Mouse (Mus musculus) CH12.LX (cell line): ENCODE measurements around the gene Aldh3b1. TPM values are rescaled to one million over a fixed set of nuclear protein-coding genes. Genes with fewer than 3 reads are reported as not detected.

Experiments used
- DNase-seq: peaks from one replicate; pipeline ENCODE4 v3.0.0-alpha.2; 2013; ENCODE audit errors: extremely low read depth
- H3K27ac ChIP-seq: 2 replicates; pipeline ENCODE4 v1.5.1; 2012; ENCODE audit warnings: low read depth, mild to moderate bottlenecking, control low read depth, moderate library complexity; ENCODE audit not compliant: insufficient read depth
- H3K27me3 ChIP-seq: replicated peaks from 2 replicates; pipeline ENCODE3; 2012; ENCODE audit warnings: inconsistent platforms
- H3K36me3 ChIP-seq, 2 experiments: replicated peaks in 1 of 2; 2 replicates each; pipeline versions ENCODE3 to v1.6.1; 2012; ENCODE audit warnings: inconsistent platforms in 1 of 2, low read length in 1 of 2, mild to moderate bottlenecking in 1 of 2, mixed read lengths in 1 of 2, moderate library complexity in 1 of 2; ENCODE audit not compliant: control insufficient read depth in 1 of 2, insufficient read depth in 1 of 2
- H3K4me1 ChIP-seq, 2 experiments: 2 replicates each; pipeline ENCODE4 v1.6.1; 2012; ENCODE audit warnings: inconsistent platforms in 1 of 2, moderate library complexity in 1 of 2; ENCODE audit not compliant: insufficient read depth in 2 of 2, control insufficient read depth in 1 of 2
- H3K4me2 ChIP-seq: 2 replicates; pipeline ENCODE4 v1.6.1; 2012; ENCODE audit warnings: low read depth, mild to moderate bottlenecking, control low read depth; ENCODE audit not compliant: poor library complexity, insufficient read depth, severe bottlenecking
- H3K4me3 ChIP-seq, 3 experiments: fragments of 150-350 bp in 1 of 3; sonication (generic) in 1 of 3; replicated peaks in 1 of 3; 2 replicates each; pipeline versions ENCODE3 to v1.5.1; 2011 to 2012; ENCODE audit warnings: low read depth in 2 of 3, low read length in 2 of 3, mild to moderate bottlenecking in 2 of 3, moderate library complexity in 2 of 3, control low read depth in 1 of 3, improper control_type of control experiment in 1 of 3, inconsistent platforms in 1 of 3, mixed read lengths in 1 of 3; ENCODE audit not compliant: poor library complexity in 1 of 3
- H3K79me2 ChIP-seq: replicated peaks from 2 replicates; pipeline ENCODE4 v1.6.1; 2012; ENCODE audit warnings: mild to moderate bottlenecking, moderate library complexity; ENCODE audit not compliant: control insufficient read depth, poor library complexity, insufficient read depth, severe bottlenecking; ENCODE audit errors: extremely low read depth
- H3K9ac ChIP-seq: 2 replicates; pipeline ENCODE4 v1.6.1; 2012; ENCODE audit warnings: low read depth, mild to moderate bottlenecking, control low read depth, moderate library complexity; ENCODE audit not compliant: insufficient read depth
- H3K9me3 ChIP-seq: replicated peaks from 2 replicates; pipeline ENCODE3; 2012; ENCODE audit warnings: low read length, inconsistent platforms, mixed read lengths
- CHD2 ChIP-seq: IDR thresholded peaks from 2 replicates; pipeline ENCODE4 v1.6.1; 2011; ENCODE audit warnings: low read length, improper control_type of control experiment
- CTCF ChIP-seq, 2 experiments: IDR thresholded peaks in 1 of 2; conservative IDR thresholded peaks in 1 of 2; 2 replicates each; pipeline ENCODE4 v1.5.1; 2011 to 2012; ENCODE audit warnings: low read depth in 2 of 2, low read length in 2 of 2, improper control_type of control experiment in 1 of 2, inconsistent platforms in 1 of 2, mild to moderate bottlenecking in 1 of 2, moderate library complexity in 1 of 2
- E2F4 ChIP-seq: IDR thresholded peaks from 2 replicates; pipeline ENCODE4 v1.6.1; 2011; ENCODE audit warnings: low read depth, low read length, improper control_type of control experiment; ENCODE audit not compliant: insufficient replicate concordance
- EP300 ChIP-seq: IDR thresholded peaks from 2 replicates; pipeline ENCODE4 v1.6.1; 2011; ENCODE audit warnings: low read length, improper control_type of control experiment
- ETS1 ChIP-seq: conservative IDR thresholded peaks from 2 replicates; pipeline ENCODE4 v1.6.1; 2012; ENCODE audit warnings: low read depth, mild to moderate bottlenecking, inconsistent platforms, low read length, improper control_type of control experiment, moderate library complexity
- GABPA ChIP-seq: IDR thresholded peaks from 2 replicates; pipeline ENCODE4 v1.6.1; 2012; ENCODE audit warnings: low read depth, low read length, improper control_type of control experiment, inconsistent platforms; ENCODE audit not compliant: insufficient replicate concordance
- IRF4 ChIP-seq: IDR thresholded peaks from 2 replicates; pipeline ENCODE4 v1.6.1; 2014; ENCODE audit warnings: low read depth, mild to moderate bottlenecking, inconsistent platforms, low read length, improper control_type of control experiment
- JUN ChIP-seq: IDR thresholded peaks from 2 replicates; pipeline ENCODE4 v1.6.1; 2011; ENCODE audit warnings: low read depth, mild to moderate bottlenecking, low read length, improper control_type of control experiment, moderate library complexity; ENCODE audit not compliant: insufficient read depth
- MAFK ChIP-seq: IDR thresholded peaks from 2 replicates; pipeline ENCODE4 v1.6.1; 2011; ENCODE audit warnings: low read length, improper control_type of control experiment; ENCODE audit not compliant: insufficient replicate concordance
- MAZ ChIP-seq: IDR thresholded peaks from 2 replicates; pipeline ENCODE4 v1.6.1; 2012; ENCODE audit warnings: low read depth, mild to moderate bottlenecking, inconsistent platforms, low read length, improper control_type of control experiment, moderate library complexity
- MXI1 ChIP-seq: IDR thresholded peaks from 2 replicates; pipeline ENCODE4 v1.6.1; 2011; ENCODE audit warnings: mild to moderate bottlenecking, low read depth, low read length, improper control_type of control experiment
- MYC ChIP-seq: IDR thresholded peaks from 2 replicates; pipeline ENCODE4 v1.6.1; 2011; ENCODE audit warnings: low read depth, mild to moderate bottlenecking, improper control_type of control experiment, low read length
- NRF1 ChIP-seq: IDR thresholded peaks from 2 replicates; pipeline ENCODE4 v1.6.1; 2014; ENCODE audit warnings: low read depth, mild to moderate bottlenecking, inconsistent platforms, low read length, improper control_type of control experiment, moderate library complexity
- POLR2A ChIP-seq: IDR thresholded peaks from 2 replicates; pipeline ENCODE4 v1.6.1; 2011; ENCODE audit warnings: low read depth, mild to moderate bottlenecking, improper control_type of control experiment, low read length
- SMC3 ChIP-seq: IDR thresholded peaks from 2 replicates; pipeline ENCODE4 v1.6.1; 2011; ENCODE audit warnings: low read depth, low read length, improper control_type of control experiment
- TBP ChIP-seq: conservative IDR thresholded peaks from 2 replicates; pipeline ENCODE4 v1.6.1; 2011; ENCODE audit warnings: low read depth, low read length, improper control_type of control experiment
- TCF12 ChIP-seq: IDR thresholded peaks from 2 replicates; pipeline ENCODE4 v1.6.1; 2014; ENCODE audit warnings: low read depth, mild to moderate bottlenecking, inconsistent platforms, low read length, improper control_type of control experiment
- USF1 ChIP-seq: IDR thresholded peaks from 2 replicates; pipeline ENCODE4 v1.6.1; 2014; ENCODE audit warnings: low read depth, mild to moderate bottlenecking, inconsistent platforms, low read length, improper control_type of control experiment
- USF2 ChIP-seq: conservative IDR thresholded peaks from 2 replicates; pipeline ENCODE4 v1.6.1; 2011; ENCODE audit warnings: low read depth, low read length, improper control_type of control experiment
- ZC3H11A ChIP-seq: IDR thresholded peaks from 2 replicates; pipeline ENCODE4 v1.6.1; 2012; ENCODE audit warnings: low read depth, mild to moderate bottlenecking, inconsistent platforms, low read length, improper control_type of control experiment
- ZNF384 ChIP-seq: IDR thresholded peaks from 2 replicates; pipeline ENCODE4 v1.6.1; 2012; ENCODE audit warnings: low read depth, low read length, improper control_type of control experiment, inconsistent platforms
- dilution Hi-C: fragments of 300-500 bp; cut with MboI; formaldehyde crosslinking; loops from 2 replicates; pipeline ENCODE4 v1.14.3; 2020; ENCODE audit warnings: low sequenced_read_pairs; ENCODE audit not compliant: extremely low pct_unique_long_range_greater_than_20kb, extremely low pct_ligation_motif_present
- in situ Hi-C: fragments of 300-500 bp; cut with MboI; formaldehyde crosslinking; loops from 3 replicates; pipeline ENCODE4 v1.14.3; 2019; ENCODE audit warnings: low sequenced_read_pairs, low pct_ligation_motif_present, low pct_unique_long_range_greater_than_20kb, mixed read lengths
- polyA plus RNA-seq: library from polyadenylated mRNA; unstranded; fragments of >175 nt; gene quantifications from 2 replicates; pipeline ENCODE4 v1.2.1, GENCODE M21; 2012; ENCODE audit warnings: low read depth; ENCODE audit not compliant: insufficient read length
- total RNA-seq, 2 experiments: library from RNA; depleted of rRNA; stranded (reverse); fragments of 300-350 nt in 1 of 2; fragments of >200 nt in 1 of 2; gene quantifications; 2 replicates each; pipeline ENCODE4 v1.2.3; 2012 to 2014

Aldh3b1 gene
- total and polyA plus RNA-seq, 3 experiments = 5.9 to 8.1 (median 8.1) TPM

GRCm38 (mm10) chr19:3955033-3955432, 25.4 kb upstream of the Aldh3b1 start:
- in situ Hi-C loops = no loop called here
- no peak for TF ChIP-seq ETS1
- no peak for TF ChIP-seq MAZ
- no peak for TF ChIP-seq GABPA
- no peak for TF ChIP-seq USF2
- TF ChIP-seq ZC3H11A = no peak
- no peak for TF ChIP-seq USF1
- TF ChIP-seq CTCF (conservative IDR thresholded peaks at IDR 0.05 in 1 of 2, IDR thresholded peaks at IDR 0.05 in 1 of 2; ENCODE audit: low read depth in 2 of 2, low read length in 2 of 2) = no peak
- TF ChIP-seq CHD2 = no peak
- TF ChIP-seq TBP = no peak
- TF ChIP-seq MXI1 = no peak
- no peak for TF ChIP-seq EP300
- TF ChIP-seq JUN = no peak
- no peak for TF ChIP-seq POLR2A
- TF ChIP-seq E2F4 = no peak
- peaks cover 2 to 9% of the 10 kb centered on the region in 2 experiments; a peak in 3 of 4 replicates for H3K4me1 ChIP-seq

DNA sequence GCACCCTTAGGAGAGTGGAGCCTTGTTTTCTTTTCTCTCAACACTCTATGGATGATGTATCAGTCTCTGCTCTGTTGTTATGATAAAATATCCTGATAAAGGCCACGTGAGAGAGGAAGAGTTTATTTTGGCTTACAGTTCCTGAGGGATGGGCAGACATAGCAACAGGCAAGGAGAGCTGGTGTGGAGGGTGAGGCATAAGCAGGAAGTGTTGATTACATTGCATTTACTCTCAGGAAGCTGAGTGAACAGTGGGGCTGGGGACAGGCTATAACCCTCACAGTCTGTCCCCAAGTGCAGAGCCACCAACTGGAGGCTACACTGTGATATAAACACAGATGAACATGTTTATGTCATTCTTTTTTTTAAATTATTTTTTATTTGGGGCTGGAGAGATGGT, 22.5 kb upstream of the Aldh3b1 start:
- in situ Hi-C loops = no loop called here
- peaks cover 2 to 9% of the 10 kb centered on the region in 2 experiments; a peak in 3 of 4 replicates for H3K4me1 ChIP-seq
- H3K9me3 ChIP-seq = no peaks in the 10 kb centered on the region
- peaks cover 31 to 35% of the 10 kb centered on the region in 2 experiments for H3K36me3 ChIP-seq
- H3K4me3 ChIP-seq = no peak overlapping the region
- no peaks in the 10 kb centered on the region for H3K27me3 ChIP-seq
- no peak overlapping the region for H3K9ac ChIP-seq
- TF ChIP-seq MAZ = no peak
- no peak for TF ChIP-seq ZC3H11A
- TF ChIP-seq POLR2A = no peak
- TF ChIP-seq MAFK = no peak
- no peak for TF ChIP-seq JUN
- no peak for TF ChIP-seq TBP
- TF ChIP-seq MYC = no peak
- no peak for TF ChIP-seq NRF1
- TF ChIP-seq ZNF384 = no peak
- TF ChIP-seq SMC3 = no peak
- no peak for TF ChIP-seq E2F4
- no peak for TF ChIP-seq TCF12
- TF ChIP-seq IRF4 = no peak
- no peak for TF ChIP-seq ETS1
- DNase-seq = no peak
- no peaks in the 10 kb centered on the region for H3K79me2 ChIP-seq
- no peak overlapping the region for H3K4me2 ChIP-seq
- no peak overlapping the region for H3K27ac ChIP-seq
- dilution Hi-C loops = no loop called here

More at GRCm38 (mm10) chr19:3955033-3955432, 25.4 kb upstream of the Aldh3b1 start:
- dilution Hi-C loops = no loop called here
- no peaks in the 10 kb centered on the region for H3K27me3 ChIP-seq
- H3K79me2 ChIP-seq = no peaks in the 10 kb centered on the region
- no peak overlapping the region for H3K27ac ChIP-seq
- no peak for DNase-seq
- no peak overlapping the region for H3K4me2 ChIP-seq
- H3K36me3 ChIP-seq = peaks cover 5 to 6% of the 10 kb centered on the region in 2 experiments
- H3K9ac ChIP-seq = no peak overlapping the region
- H3K9me3 ChIP-seq = no peaks in the 10 kb centered on the region
- H3K4me3 ChIP-seq = no peak overlapping the region
